Mouse (Mus musculus) myocyte (in vitro differentiated cells): ENCODE data around the gene Npw.

Source experiments
- MYOD1 ChIP-seq, 3 experiments: IDR thresholded peaks; one replicate each; pipeline ENCODE4 v1.6.1; 2011; ENCODE audit warnings: control low read depth in 2 of 3, low read depth in 2 of 3, mild to moderate bottlenecking in 2 of 3, moderate library complexity in 1 of 3; ENCODE audit not compliant: insufficient read length in 2 of 3, control insufficient read depth in 1 of 3
- POLR2A ChIP-seq: IDR thresholded peaks from one replicate; pipeline ENCODE4 v1.6.1; 2011; ENCODE audit warnings: low read depth, mild to moderate bottlenecking, control low read depth, moderate library complexity; ENCODE audit not compliant: insufficient read length
- TCF12 ChIP-seq: IDR thresholded peaks from one replicate; pipeline ENCODE4 v1.6.1; 2011; ENCODE audit warnings: mild to moderate bottlenecking, control low read depth; ENCODE audit not compliant: poor library complexity, insufficient read depth, severe bottlenecking
- TCF3 ChIP-seq: IDR thresholded peaks from one replicate; pipeline ENCODE4 v1.6.1; 2011; ENCODE audit warnings: low read depth, control low read depth; ENCODE audit not compliant: insufficient read length
- USF1 ChIP-seq: IDR thresholded peaks from one replicate; pipeline ENCODE4 v1.6.1; 2011; ENCODE audit warnings: low read depth, mild to moderate bottlenecking, control low read depth, moderate library complexity

GRCm38 (mm10) chr17:24697985-24698384 lies 39.7 kb upstream of the Npw start:
- no peak for TF ChIP-seq POLR2A
- TF ChIP-seq TCF3 = no peak
- no peak for TF ChIP-seq USF1
- no peak for TF ChIP-seq MYOD1 (IDR thresholded peaks at IDR 0.05; ENCODE audit: control insufficient read depth in 1 of 3, insufficient read length in 2 of 3, low read depth in 2 of 3)
- TF ChIP-seq TCF12 = no peak
